ENCODE assay signal across 8 mouse cellular contexts in genomic region chr2:59599338-59600111, GRCm38 (mm10). TPM values are rescaled to one million over a fixed set of nuclear protein-coding genes. Genes with fewer than 3 reads are reported as not detected.
DNase-seq lines count a peak whose midpoint lies in the region; ATAC-seq lines count a peak whose summit lies in the region.

No protein-coding gene starts in this region.

- no peaks in the 10 kb centered on the region; the same call in 1 of the 2 replicates for H3K27me3 ChIP-seq in midbrain, embryonic 11.5 days (ENCODE audit: control insufficient read depth, insufficient read depth, low read length)
- no peaks in the 10 kb centered on the region for H3K27me3 ChIP-seq in midbrain, embryonic 16.5 days (ENCODE audit: control insufficient read depth, insufficient read depth, low read depth, low read length)
- no peaks in the 10 kb centered on the region for H3K27me3 ChIP-seq in embryonic facial prominence, embryonic 13.5 days
- no peaks in the 10 kb centered on the region for H3K27me3 ChIP-seq in intestine, embryonic 14.5 days (replicated peaks; ENCODE audit: control insufficient read depth, insufficient read depth, low read length)
- no peaks in the 10 kb centered on the region for H3K27me3 ChIP-seq in liver, embryonic 13.5 days

- H3K9me3 ChIP-seq in midbrain, embryonic 11.5 days (ENCODE audit: control insufficient read depth, low read length), result no peaks in the 10 kb centered on the region
- no peaks in the 10 kb centered on the region for H3K9me3 ChIP-seq in midbrain, embryonic 16.5 days (replicated peaks; ENCODE audit: control insufficient read depth, low read length, poor library complexity, severe bottlenecking)
- H3K9me3 ChIP-seq in embryonic facial prominence, embryonic 13.5 days, result no peaks in the 10 kb centered on the region
- no peaks in the 10 kb centered on the region for H3K9me3 ChIP-seq in intestine, embryonic 14.5 days (ENCODE audit: control insufficient read depth, low read length)
- no peaks in the 10 kb centered on the region for H3K9me3 ChIP-seq in liver, embryonic 13.5 days (replicated peaks)

- DNase-seq in midbrain, embryonic 11.5 days (ENCODE audit: low spot score, missing footprints), result no peak
- DNase-seq in intestine, embryonic 14.5 days (ENCODE audit: low spot score), result peak; percentile 74
- DNase-seq in liver, embryonic 13.5 days, result no peak
- DNase-seq in urinary bladder, postnatal 10 days (ENCODE audit: low spot score), result no peak
- DNase-seq in adrenal gland, postnatal 4 days (ENCODE audit: low spot score in 2 of 2), result no peak

- H3K4me2 ChIP-seq in midbrain, embryonic 11.5 days, result no peak overlapping the region
- H3K4me2 ChIP-seq in midbrain, embryonic 16.5 days (ENCODE audit: low read length), result no peak overlapping the region
- peak overlapping the region; percentile 47 for H3K4me2 ChIP-seq in embryonic facial prominence, embryonic 13.5 days
- peak overlapping the region; percentile 18; the same call in 1 of the 2 replicates for H3K4me2 ChIP-seq in intestine, embryonic 14.5 days (ENCODE audit: low read length)
- peak overlapping the region; percentile 18 for H3K4me2 ChIP-seq in liver, embryonic 13.5 days

- H3K27ac ChIP-seq in midbrain, embryonic 11.5 days (ENCODE audit: low read depth, low read length), result no peak overlapping the region
- no peak overlapping the region for H3K27ac ChIP-seq in midbrain, embryonic 16.5 days (ENCODE audit: low read length)
- peak overlapping the region; percentile 72 for H3K27ac ChIP-seq in embryonic facial prominence, embryonic 13.5 days
- peak overlapping the region; percentile 18; the same call in 1 of the 2 replicates for H3K27ac ChIP-seq in intestine, embryonic 14.5 days (ENCODE audit: low read depth)
- peak overlapping the region; percentile 61; the same call in 1 of the 2 replicates for H3K27ac ChIP-seq in liver, embryonic 13.5 days

- peak; percentile 33; the same call in 1 of the 2 replicates for ATAC-seq in midbrain, embryonic 11.5 days (ENCODE audit: low FRiP score)
- no peak for ATAC-seq in midbrain, embryonic 16.5 days
- ATAC-seq in embryonic facial prominence, embryonic 13.5 days (ENCODE audit: insufficient number of reproducible peaks, insufficient read depth, low FRiP score, low TSS enrichment, low read depth), result peak; percentile 71
- ATAC-seq in intestine, embryonic 14.5 days (replicated peaks; ENCODE audit: low FRiP score, low TSS enrichment, low read depth), result peak; percentile 78
- peak; percentile 57; the same call in 1 of the 2 replicates for ATAC-seq in liver, embryonic 13.5 days (ENCODE audit: low read depth)
- no peak for ATAC-seq in frontal cortex, adult (ENCODE audit: low TSS enrichment)

- 44% methylated on average over 6 of the region's 7 CpGs for WGBS in midbrain, embryonic 11.5 days
- WGBS in midbrain, embryonic 16.5 days, result 31% methylated on average over 6 of the region's 7 CpGs
- 6% methylated on average over 7 of the region's 7 CpGs for WGBS in embryonic facial prominence, embryonic 13.5 days
- 5% methylated on average over 7 of the region's 7 CpGs for WGBS in intestine, embryonic 14.5 days
- WGBS in liver, embryonic 13.5 days (ENCODE audit: insufficient replicate concordance), result 19% methylated on average over 7 of the region's 7 CpGs

- no peak overlapping the region for H3K9ac ChIP-seq in midbrain, embryonic 11.5 days (ENCODE audit: low read length)
- no peak overlapping the region for H3K9ac ChIP-seq in midbrain, embryonic 16.5 days (ENCODE audit: low read depth, low read length)
- H3K9ac ChIP-seq in embryonic facial prominence, embryonic 13.5 days, result no peak overlapping the region
- peak overlapping the region; percentile 13; the same call in 1 of the 2 replicates for H3K9ac ChIP-seq in intestine, embryonic 14.5 days (ENCODE audit: low read length)
- H3K9ac ChIP-seq in liver, embryonic 13.5 days, result no peak overlapping the region

- no peaks in the 10 kb centered on the region for H3K36me3 ChIP-seq in midbrain, embryonic 11.5 days (ENCODE audit: control insufficient read depth, insufficient read depth, low read length)
- no peaks in the 10 kb centered on the region for H3K36me3 ChIP-seq in midbrain, embryonic 16.5 days (ENCODE audit: control insufficient read depth, insufficient read depth, low read length)
- no peaks in the 10 kb centered on the region for H3K36me3 ChIP-seq in embryonic facial prominence, embryonic 13.5 days
- H3K36me3 ChIP-seq in intestine, embryonic 14.5 days (ENCODE audit: control insufficient read depth, insufficient read depth, low read length), result no peaks in the 10 kb centered on the region
- H3K36me3 ChIP-seq in liver, embryonic 13.5 days, result no peaks in the 10 kb centered on the region

- no peaks in the 10 kb centered on the region for H3K4me1 ChIP-seq in midbrain, embryonic 11.5 days (ENCODE audit: control insufficient read depth, insufficient read depth, low read length)
- 0 out of 2 replicates have a peak, but pooled peaks cover 2% of the 10 kb centered on the region for H3K4me1 ChIP-seq in midbrain, embryonic 16.5 days (ENCODE audit: control insufficient read depth, insufficient read depth, low read length)
- peaks cover 30% of the 10 kb centered on the region for H3K4me1 ChIP-seq in embryonic facial prominence, embryonic 13.5 days
- H3K4me1 ChIP-seq in intestine, embryonic 14.5 days (replicated peaks; ENCODE audit: control insufficient read depth, insufficient read depth, low read length), result peaks cover 13% of the 10 kb centered on the region
- peaks cover 9% of the 10 kb centered on the region; the same call in 1 of the 2 replicates for H3K4me1 ChIP-seq in liver, embryonic 13.5 days (replicated peaks)

- H3K4me3 ChIP-seq in midbrain, embryonic 11.5 days (ENCODE audit: low read depth, low read length), result no peak overlapping the region
- no peak overlapping the region for H3K4me3 ChIP-seq in midbrain, embryonic 16.5 days (ENCODE audit: low read depth, low read length)
- H3K4me3 ChIP-seq in embryonic facial prominence, embryonic 13.5 days, result no peak overlapping the region
- no peak overlapping the region for H3K4me3 ChIP-seq in intestine, embryonic 14.5 days (ENCODE audit: low read depth, low read length)
- no peak overlapping the region for H3K4me3 ChIP-seq in liver, embryonic 13.5 days (replicated peaks)

RNA-seq across cellular contexts. Expression of gene Tanc1, which starts 12.3 kb away (rescaled TPM):
- polyA plus RNA-seq in midbrain, embryonic 11.5 days (2014; fragmentation: Nextera tagmentation; extraction: Ambion mirVana), result 6.2 and 6.7 TPM in 2 replicates
- 4.2 and 4.5 TPM in 2 replicates for polyA plus RNA-seq in midbrain, embryonic 16.5 days (2015; fragmentation: Nextera tagmentation; extraction: Ambion mirVana)
- polyA plus RNA-seq in embryonic facial prominence, embryonic 13.5 days (2015; fragmentation: Nextera tagmentation; extraction: Ambion mirVana), result 39.4 and 42.6 TPM in 2 replicates
- 24.8 and 25.0 TPM in 2 replicates for polyA plus RNA-seq in intestine, embryonic 14.5 days (2014; fragmentation: Nextera tagmentation; extraction: Ambion mirVana)
- polyA plus RNA-seq in liver, embryonic 13.5 days (2015; fragmentation: Nextera tagmentation; extraction: Ambion mirVana), result 2.4 and 2.8 TPM in 2 replicates
- 10 to 100 TPM; 19.9 to 30.8 TPM for total RNA-seq in adrenal gland, postnatal 4 days (2021)

Comparison
In these comparisons a context has a peak if more than half of its experiments do, and no peak if none do; other contexts are left out.
1. ATAC-seq: peak in midbrain, embryonic 11.5 days (single experiment), embryonic facial prominence, embryonic 13.5 days (single experiment), intestine, embryonic 14.5 days (single experiment) and liver, embryonic 13.5 days (single experiment); none in midbrain, embryonic 16.5 days (single experiment) and frontal cortex, adult (single experiment).
2. H3K27ac ChIP-seq: peak in embryonic facial prominence, embryonic 13.5 days (single experiment), intestine, embryonic 14.5 days (single experiment) and liver, embryonic 13.5 days (single experiment); none in midbrain, embryonic 11.5 days (single experiment) and midbrain, embryonic 16.5 days (single experiment).
3. H3K4me2 ChIP-seq: peak in embryonic facial prominence, embryonic 13.5 days (single experiment), intestine, embryonic 14.5 days (single experiment) and liver, embryonic 13.5 days (single experiment); none in midbrain, embryonic 11.5 days (single experiment) and midbrain, embryonic 16.5 days (single experiment).